Comparison of ENCODE assay signal across 8 mouse cellular contexts in the genomic region with DNA sequence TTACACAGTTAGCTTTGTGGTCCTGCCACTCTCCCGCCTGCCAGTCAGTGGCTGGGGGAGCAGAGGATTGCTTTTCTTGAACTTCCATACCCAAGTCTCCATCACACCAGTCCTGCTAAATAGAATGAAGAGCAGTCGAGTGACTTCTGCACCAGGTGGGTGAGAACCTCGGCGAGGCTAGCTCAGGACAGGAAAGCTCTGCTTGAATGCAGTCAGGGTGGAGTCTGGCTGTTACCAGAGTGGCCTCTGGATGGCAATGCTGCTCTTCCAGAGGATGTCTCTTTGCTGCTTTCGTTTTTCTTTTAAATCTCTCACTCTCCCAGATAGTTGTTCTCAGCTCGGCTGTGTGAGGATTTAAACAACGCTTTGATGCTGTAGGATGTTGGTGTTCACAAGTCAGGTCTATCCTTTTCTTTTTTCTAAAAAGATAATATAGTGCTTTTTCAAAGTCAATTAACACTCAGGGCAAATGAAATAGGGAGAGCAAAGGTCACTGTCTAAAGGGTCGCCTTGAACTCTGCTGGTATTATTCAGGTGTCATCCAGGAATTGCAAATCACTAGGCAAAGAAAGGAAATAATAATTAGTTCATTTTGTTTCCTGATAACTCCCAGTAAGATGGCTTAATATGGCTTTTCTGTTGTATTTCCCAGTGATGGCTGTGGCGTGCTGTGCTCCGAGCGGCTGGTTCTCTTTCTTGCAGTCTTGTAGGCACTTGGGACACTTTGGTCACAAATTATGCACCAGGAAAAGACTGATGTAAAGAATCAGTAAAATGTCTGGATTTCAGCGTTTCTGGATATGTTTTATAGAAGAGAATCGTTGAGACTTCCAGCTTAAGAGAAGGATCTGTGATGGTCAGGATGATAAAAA.
DNase-seq lines count a peak whose midpoint lies in the region; ATAC-seq lines count a peak whose summit lies in the region.

No protein-coding gene starts in this region.

- DNase-seq in 416B (ENCODE audit: low read depth), result peak; percentile 57
- DNase-seq in adrenal gland, postnatal 14 days, result peak; percentile 47
- DNase-seq in embryonic facial prominence, embryonic 14.5 days (ENCODE audit: low spot score), result peak; percentile 79
- DNase-seq in heart, postnatal 36 days, result peak; percentile 1 to 6
- DNase-seq in layer of hippocampus, adult 9-11 months, result peak; percentile 65
- DNase-seq in lung, postnatal 14 days, result peak; percentile 28
- peak; percentile 65 for DNase-seq in right cerebral cortex, postnatal 14 days
- no peak for DNase-seq in spleen, adult 18-20 months

- ATAC-seq in embryonic facial prominence, embryonic 14.5 days (ENCODE audit: low read depth), result peak; percentile 86

- no peaks in the 10 kb centered on the region for H3K36me3 ChIP-seq in embryonic facial prominence, embryonic 14.5 days (ENCODE audit: control insufficient read depth, insufficient read depth, low read length)

- H3K4me3 ChIP-seq in embryonic facial prominence, embryonic 14.5 days (ENCODE audit: low read depth, low read length), result 0 out of 2 replicates have a peak overlapping the region, but pooled peaks have one; percentile 13

- intact Hi-C loops in heart, postnatal 36 days (cut with DNase I), result no loop called here

- no peaks in the 10 kb centered on the region for H3K4me1 ChIP-seq in embryonic facial prominence, embryonic 14.5 days (ENCODE audit: control insufficient read depth, insufficient read depth, low read length)

- H3K4me2 ChIP-seq in embryonic facial prominence, embryonic 14.5 days (ENCODE audit: low read depth, low read length), result peak overlapping the region; percentile 36; the same call in 1 of the 2 replicates

- no peaks in the 10 kb centered on the region for H3K9me3 ChIP-seq in embryonic facial prominence, embryonic 14.5 days (ENCODE audit: control insufficient read depth, low read length)

- WGBS in embryonic facial prominence, embryonic 14.5 days, result 36% methylated on average over 13 of the region's 13 CpGs

- H3K27ac ChIP-seq in embryonic facial prominence, embryonic 14.5 days (replicated peaks; ENCODE audit: low read depth, low read length), result no peak overlapping the region

- H3K27me3 ChIP-seq in embryonic facial prominence, embryonic 14.5 days (replicated peaks; ENCODE audit: control insufficient read depth, insufficient read depth, low read length), result no peaks in the 10 kb centered on the region

- no peak overlapping the region for H3K9ac ChIP-seq in embryonic facial prominence, embryonic 14.5 days (ENCODE audit: low read depth, low read length)

Comparison
In these comparisons a context has a peak if more than half of its experiments do, and no peak if none do; other contexts are left out.
1. DNase-seq: peak in 416B (single experiment), adrenal gland, postnatal 14 days (single experiment), embryonic facial prominence, embryonic 14.5 days (single experiment), heart, postnatal 36 days (2 of 2), layer of hippocampus, adult 9-11 months (single experiment), lung, postnatal 14 days (single experiment) and right cerebral cortex, postnatal 14 days (single experiment); none in spleen, adult 18-20 months (0 of 2).